Mouse (Mus musculus) erythroblast, embryonic 14.5 days (primary cell): ENCODE data around the gene Cnnm1. TPM values are rescaled to one million over a fixed set of nuclear protein-coding genes. Genes with fewer than 3 reads are reported as not detected.

ENCODE experiments used
- H3K27me3 ChIP-seq: 2 replicates; pipeline ENCODE4 v1.6.1; 2012; ENCODE audit warnings: inconsistent platforms; ENCODE audit not compliant: control insufficient read depth
- H3K36me3 ChIP-seq: 2 replicates; pipeline ENCODE4 v1.6.1; 2012; ENCODE audit warnings: mild to moderate bottlenecking, inconsistent platforms; ENCODE audit not compliant: control insufficient read depth
- H3K4me1 ChIP-seq: 2 replicates; pipeline ENCODE4 v1.6.1; 2012; ENCODE audit warnings: inconsistent platforms; ENCODE audit not compliant: control insufficient read depth
- H3K4me3 ChIP-seq: replicated peaks from 2 replicates; pipeline ENCODE3; 2012; ENCODE audit warnings: moderate library complexity, mild to moderate bottlenecking, inconsistent platforms
- H3K9me3 ChIP-seq: 2 replicates; pipeline ENCODE4 v1.6.1; 2012; ENCODE audit warnings: low read length, inconsistent platforms, mixed read lengths; ENCODE audit not compliant: control insufficient read depth
- GATA1 ChIP-seq: IDR thresholded peaks from 2 replicates; pipeline ENCODE4 v1.6.1; 2012; ENCODE audit warnings: low read length, inconsistent platforms, mixed read lengths
- TAL1 ChIP-seq: IDR thresholded peaks from 3 replicates; pipeline ENCODE4 v1.6.1; 2012; ENCODE audit warnings: low read length, inconsistent platforms, mixed read lengths
- polyA plus RNA-seq: library from polyadenylated mRNA; stranded (reverse); fragments of >175 nt; gene quantifications from 2 replicates; pipeline ENCODE4 v1.2.3, GENCODE M21; 2012

The Cnnm1 gene
- polyA plus RNA-seq, 1 experiment, result not detected

GRCm38 (mm10) chr19:43460481-43460880 is 20.2 kb downstream of the Cnnm1 start:
- no peaks in the 10 kb centered on the region for H3K4me1 ChIP-seq
- H3K9me3 ChIP-seq, result peaks cover 2% of the 10 kb centered on the region; the same call in 1 of the 2 replicates
- H3K36me3 ChIP-seq, result no peaks in the 10 kb centered on the region
- no peak overlapping the region for H3K4me3 ChIP-seq
- TF ChIP-seq TAL1 (no peak), GATA1 (no peak)
- no peaks in the 10 kb centered on the region for H3K27me3 ChIP-seq

GRCm38 (mm10) chr19:43462141-43462540 is 21.9 kb downstream of the Cnnm1 start:
- H3K4me1 ChIP-seq, result no peaks in the 10 kb centered on the region
- H3K27me3 ChIP-seq, result no peaks in the 10 kb centered on the region
- TF ChIP-seq GATA1 (no peak), TAL1 (no peak)
- H3K4me3 ChIP-seq, result no peak overlapping the region
- H3K36me3 ChIP-seq, result no peaks in the 10 kb centered on the region
- peaks cover 2% of the 10 kb centered on the region; the same call in 1 of the 2 replicates for H3K9me3 ChIP-seq

- Histone ChIP-seq H3K36me3 (no peaks in the 10 kb centered on the region), H3K4me1 (no peaks in the 10 kb centered on the region), H3K27me3 (no peaks in the 10 kb centered on the region), H3K4me3 (no peak overlapping the region), H3K9me3 (peaks cover 2% of the 10 kb centered on the region; the same call in 1 of the 2 replicates)
- TF ChIP-seq GATA1 (no peak), TAL1 (no peak)
Measured at GRCm38 (mm10) chr19:43463546-43464293, 23.5 kb downstream of the Cnnm1 start.

- Histone ChIP-seq H3K4me1 (no peaks in the 10 kb centered on the region), H3K27me3 (no peaks in the 10 kb centered on the region), H3K36me3 (no peaks in the 10 kb centered on the region), H3K4me3 (no peak overlapping the region), H3K9me3 (peaks cover 2% of the 10 kb centered on the region; the same call in 1 of the 2 replicates)
- TF ChIP-seq TAL1 (no peak), GATA1 (no peak)
Measured at GRCm38 (mm10) chr19:43464294-43464687, 24.1 kb downstream of the Cnnm1 start.

GRCm38 (mm10) chr19:43465076-43465475 is 24.8 kb downstream of the Cnnm1 start:
- peaks cover 2% of the 10 kb centered on the region; the same call in 1 of the 2 replicates for H3K9me3 ChIP-seq
- H3K4me3 ChIP-seq, result no peak overlapping the region
- no peaks in the 10 kb centered on the region for H3K36me3 ChIP-seq
- no peaks in the 10 kb centered on the region for H3K4me1 ChIP-seq
- TF ChIP-seq TAL1 (no peak), GATA1 (no peak)
- no peaks in the 10 kb centered on the region for H3K27me3 ChIP-seq

GRCm38 (mm10) chr19:43465601-43466255 is 25.5 kb downstream of the Cnnm1 start:
- Histone ChIP-seq H3K9me3 (peaks cover 2% of the 10 kb centered on the region; the same call in 1 of the 2 replicates), H3K27me3 (no peaks in the 10 kb centered on the region), H3K4me1 (no peaks in the 10 kb centered on the region), H3K4me3 (no peak overlapping the region), H3K36me3 (no peaks in the 10 kb centered on the region)
- no peak for TF ChIP-seq GATA1
- TF ChIP-seq TAL1, result no peak

- no peaks in the 10 kb centered on the region for H3K27me3 ChIP-seq
- no peaks in the 10 kb centered on the region for H3K36me3 ChIP-seq
- no peak for TF ChIP-seq TAL1
- no peak for TF ChIP-seq GATA1
Measured at GRCm38 (mm10) chr19:43467927-43468685, 27.9 kb downstream of the Cnnm1 start.

GRCm38 (mm10) chr19:43469333-43469732 is 29.1 kb downstream of the Cnnm1 start:
- TF ChIP-seq GATA1, result no peak
- no peak for TF ChIP-seq TAL1
- H3K4me3 ChIP-seq, result no peak overlapping the region

More at GRCm38 (mm10) chr19:43467927-43468685, 27.9 kb downstream of the Cnnm1 start:
- no peak overlapping the region for H3K4me3 ChIP-seq
- no peaks in the 10 kb centered on the region for H3K9me3 ChIP-seq
- no peaks in the 10 kb centered on the region for H3K4me1 ChIP-seq

GRCm38 (mm10) chr19:43472331-43472730 is 32.1 kb downstream of the Cnnm1 start:
- H3K36me3 ChIP-seq, result no peaks in the 10 kb centered on the region
- no peak overlapping the region for H3K4me3 ChIP-seq
- no peaks in the 10 kb centered on the region for H3K27me3 ChIP-seq
- TF ChIP-seq TAL1 (no peak), GATA1 (no peak)
- peaks cover 2% of the 10 kb centered on the region; the same call in 1 of the 2 replicates for H3K4me1 ChIP-seq
- H3K9me3 ChIP-seq, result no peaks in the 10 kb centered on the region

More at GRCm38 (mm10) chr19:43469333-43469732, 29.1 kb downstream of the Cnnm1 start:
- H3K36me3 ChIP-seq, result no peaks in the 10 kb centered on the region
- no peaks in the 10 kb centered on the region for H3K27me3 ChIP-seq
- H3K9me3 ChIP-seq, result no peaks in the 10 kb centered on the region
- no peaks in the 10 kb centered on the region for H3K4me1 ChIP-seq
